Mouse (Mus musculus): ENCODE measurements at regions not wholly inside any gene's neighbourhood (a gene's known extent, or its start where the extent isn't known, plus 50 kb on each side); places are given as distances from the start of the nearest gene placed in this dataset.

DNA sequence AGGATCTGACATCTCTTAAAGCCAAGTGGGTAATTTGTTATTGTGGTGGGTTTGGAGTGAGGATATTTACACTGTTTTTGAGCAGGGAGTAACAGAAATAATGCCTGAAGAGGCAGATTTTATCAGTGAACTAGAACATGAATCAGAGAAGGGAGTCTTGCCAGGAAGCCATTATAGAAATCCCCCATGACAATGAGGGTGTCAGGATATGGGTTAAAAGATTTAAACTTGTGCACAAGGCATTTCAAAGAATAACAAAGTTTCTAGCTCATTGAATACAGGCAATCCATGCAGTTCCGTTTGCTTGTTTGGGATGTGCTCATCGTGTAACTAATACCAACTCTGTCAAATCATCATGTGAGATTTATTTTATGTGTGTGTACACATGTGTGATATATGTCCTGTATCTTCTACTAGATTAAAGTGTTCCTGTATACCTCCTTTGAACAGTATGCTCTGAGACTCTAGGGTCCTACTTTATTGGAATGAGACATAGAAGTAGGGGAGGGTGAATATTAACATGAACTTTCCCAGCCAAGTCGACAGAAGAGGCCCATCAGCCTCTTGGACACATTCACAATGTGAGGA, 134.0 kb upstream of the Cxxc4 start:
- TF ChIP-seq CTCF (IDR thresholded peaks at IDR 0.05; ENCODE audit: borderline replicate concordance, control insufficient read depth, extremely low read depth, insufficient read depth, low read length, poor library complexity), result no peak
- no peak for TF ChIP-seq POLR2A (IDR thresholded peaks at IDR 0.05; ENCODE audit: control insufficient read depth, extremely low read depth, insufficient read depth, low read length, poor library complexity)

All from thymus, adult 2 months (tissue).